In the genomic region with DNA sequence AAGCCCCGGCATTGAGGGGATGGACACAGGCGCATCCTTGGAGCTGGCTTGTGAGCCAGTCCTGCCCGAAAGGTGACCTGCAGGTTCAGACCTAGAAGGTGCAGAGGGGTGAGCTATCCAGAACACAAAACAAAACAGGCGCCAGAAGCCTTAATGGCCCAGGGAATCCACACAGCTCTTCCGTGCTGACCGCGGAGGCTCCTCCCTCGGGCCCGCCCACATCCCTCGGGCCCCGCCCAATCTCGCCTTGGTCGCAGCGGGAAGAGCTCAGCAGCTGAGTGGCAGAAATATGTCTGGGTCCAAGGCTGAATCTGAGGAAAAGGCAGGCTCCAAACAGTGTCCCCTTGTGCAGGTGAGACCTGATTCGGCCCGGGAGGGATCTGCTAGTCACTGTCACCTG, we compare ENCODE assay signal across 8 mouse cellular contexts. TPM values are rescaled to one million over a fixed set of nuclear protein-coding genes. Genes with fewer than 3 reads are reported as not detected.
A peak's percentile ranks its signal among the peaks of the same experiment; 100 is the strongest.
DNase-seq lines count a peak whose midpoint lies in the region; ATAC-seq lines count a peak whose summit lies in the region.

No protein-coding gene starts in this region.

- intact Hi-C loops in heart, postnatal 10 days (cut with DNase I): loop anchor here (5.0 kb wide), 1 partner anchor 37 kb away; the partner anchor contains the start of gene Mfap1b

- peaks cover 32% of the 10 kb centered on the region for H3K36me3 ChIP-seq in forebrain, embryonic 13.5 days (ENCODE audit: poor library complexity, severe bottlenecking)
- no peaks in the 10 kb centered on the region for H3K36me3 ChIP-seq in neural tube, embryonic 14.5 days (ENCODE audit: control insufficient read depth, insufficient read depth, low read length)

- H3K27me3 ChIP-seq in forebrain, embryonic 13.5 days: no peaks in the 10 kb centered on the region
- H3K27me3 ChIP-seq in neural tube, embryonic 14.5 days (ENCODE audit: control insufficient read depth, insufficient read depth, low read length): no peaks in the 10 kb centered on the region

- peaks cover 23% of the 10 kb centered on the region for H3K4me1 ChIP-seq in forebrain, embryonic 13.5 days
- peaks cover 13% of the 10 kb centered on the region; the same call in 1 of the 2 replicates for H3K4me1 ChIP-seq in neural tube, embryonic 14.5 days (ENCODE audit: control insufficient read depth, insufficient read depth, low read length)

- 22% methylated on average over 16 of the region's 16 CpGs for whole genome bisulfite sequencing in forebrain, embryonic 13.5 days
- 12% methylated on average over 16 of the region's 16 CpGs for WGBS in large intestine, adult 2 months
- 24% methylated on average over 16 of the region's 16 CpGs for WGBS in neural tube, embryonic 14.5 days

- peak overlapping the region; percentile 33 for H3K4me3 ChIP-seq in forebrain, embryonic 13.5 days
- peak overlapping the region; percentile 27 for H3K4me3 ChIP-seq in neural tube, embryonic 14.5 days (ENCODE audit: low read depth, low read length)

- H3K4me2 ChIP-seq in forebrain, embryonic 13.5 days: peak overlapping the region; percentile 53
- peak overlapping the region; percentile 42 for H3K4me2 ChIP-seq in neural tube, embryonic 14.5 days (ENCODE audit: low read depth, low read length)

- no peaks in the 10 kb centered on the region for H3K9me3 ChIP-seq in forebrain, embryonic 13.5 days (replicated peaks)
- H3K9me3 ChIP-seq in neural tube, embryonic 14.5 days (ENCODE audit: control insufficient read depth, low read length): no peaks in the 10 kb centered on the region

- peak; percentile 57 for DNase-seq in CD4-positive helper T cell, adult 2 months (ENCODE audit: low read depth, low spot score)
- peak; percentile 68 for DNase-seq in c-Kit-negative CD71-positive TER-119-positive erythroid progenitor cells, embryonic 14.5 days (ENCODE audit: low read depth, low spot score)
- DNase-seq in heart, postnatal 10 days: peak; percentile 48 to 66
- peak; percentile 52 for DNase-seq in large intestine, adult 2 months (ENCODE audit: low read depth, low spot score)
- peak; percentile 79 to 82 for DNase-seq in lung, adult 18-20 months
- DNase-seq in testis, postnatal 10 days (ENCODE audit: low spot score): peak; percentile 89

- H3K27ac ChIP-seq in forebrain, embryonic 13.5 days: no peak overlapping the region
- H3K27ac ChIP-seq in neural tube, embryonic 14.5 days (ENCODE audit: low read depth, low read length): no peak overlapping the region

- peak overlapping the region; percentile 43; the same call in 1 of the 2 replicates for H3K9ac ChIP-seq in forebrain, embryonic 13.5 days
- peak overlapping the region; percentile 37; the same call in 1 of the 2 replicates for H3K9ac ChIP-seq in neural tube, embryonic 14.5 days (replicated peaks; ENCODE audit: low read depth, low read length)

- peak; percentile 67 for ATAC-seq in forebrain, embryonic 13.5 days
- no peak for ATAC-seq in neural tube, embryonic 14.5 days (ENCODE audit: low read depth)

RNA-seq across cellular contexts. Expression of gene Wdr76, which starts 3.1 kb away (rescaled TPM):
- polyA plus RNA-seq in forebrain, embryonic 13.5 days (2015; fragmentation: Nextera tagmentation; extraction: Ambion mirVana): 11.6 and 13.5 TPM in 2 replicates
- total RNA-seq in heart, postnatal 10 days (2021): 1 to 10 TPM; 6.2 to 8.3 TPM
- polyA plus RNA-seq in large intestine, adult 2 months (2012; rRNA removed): 3.7 and 4.9 TPM in 2 replicates
- polyA plus RNA-seq in neural tube, embryonic 14.5 days (2014; fragmentation: Nextera tagmentation; extraction: Ambion mirVana): 4.0 and 4.2 TPM in 2 replicates

RNA-seq across cellular contexts. Expression of gene Mfap1a, which starts 3.1 kb away (rescaled TPM):
- 33.4 and 35.1 TPM in 2 replicates for polyA plus RNA-seq in forebrain, embryonic 13.5 days (2015; fragmentation: Nextera tagmentation; extraction: Ambion mirVana)
- total RNA-seq in heart, postnatal 10 days (2021): 10 to 100 TPM; 27.2 to 28.1 TPM
- polyA plus RNA-seq in large intestine, adult 2 months (2012; rRNA removed): 2.9 TPM in 2 replicates
- 28.3 and 33.0 TPM in 2 replicates for polyA plus RNA-seq in neural tube, embryonic 14.5 days (2014; fragmentation: Nextera tagmentation; extraction: Ambion mirVana)

RNA-seq across cellular contexts. Expression of gene Mfap1b, which starts 35.7 kb away (rescaled TPM):
- polyA plus RNA-seq in forebrain, embryonic 13.5 days (2015; fragmentation: Nextera tagmentation; extraction: Ambion mirVana): 70.7 and 71.7 TPM in 2 replicates
- 10 to 100 TPM; 25.4 to 28.7 TPM for total RNA-seq in heart, postnatal 10 days (2021)
- polyA plus RNA-seq in large intestine, adult 2 months (2012; rRNA removed): 2.4 and 2.9 TPM in 2 replicates
- 77.1 and 79.2 TPM in 2 replicates for polyA plus RNA-seq in neural tube, embryonic 14.5 days (2014; fragmentation: Nextera tagmentation; extraction: Ambion mirVana)

RNA-seq across cellular contexts. Expression of gene Serinc4, which starts 53.0 kb away (rescaled TPM):
- polyA plus RNA-seq in forebrain, embryonic 13.5 days (2015; fragmentation: Nextera tagmentation; extraction: Ambion mirVana): 0.90 and 0.92 TPM in 2 replicates
- total RNA-seq in heart, postnatal 10 days (2021): not detected
- 0.16 and 0.30 TPM in 2 replicates for polyA plus RNA-seq in large intestine, adult 2 months (2012; rRNA removed)
- polyA plus RNA-seq in neural tube, embryonic 14.5 days (2014; fragmentation: Nextera tagmentation; extraction: Ambion mirVana): 0.95 and 1.7 TPM in 2 replicates

RNA-seq across cellular contexts. Expression of gene Hypk, which starts 56.5 kb away (rescaled TPM):
- polyA plus RNA-seq in forebrain, embryonic 13.5 days (2015; fragmentation: Nextera tagmentation; extraction: Ambion mirVana): 115 and 122 TPM in 2 replicates
- 10 to 100 TPM; 22.1 to 23.2 TPM for total RNA-seq in heart, postnatal 10 days (2021)
- 6.8 and 7.5 TPM in 2 replicates for polyA plus RNA-seq in large intestine, adult 2 months (2012; rRNA removed)
- polyA plus RNA-seq in neural tube, embryonic 14.5 days (2014; fragmentation: Nextera tagmentation; extraction: Ambion mirVana): 89.1 and 105 TPM in 2 replicates

Comparison
In these comparisons a context has a peak if more than half of its experiments do, and no peak if none do; other contexts are left out.
1. RNA of gene Mfap1b, which starts 35.7 kb away (polyA plus RNA-seq): 77.1 to 79.2 TPM in neural tube, embryonic 14.5 days and 70.7 to 71.7 TPM in forebrain, embryonic 13.5 days; 2.4 to 2.9 TPM in large intestine, adult 2 months; every median in the first group is over 10 times any median in the second.
2. Peak in every context shown above with its lines, with median percentiles within 50 percentile points of each other: DNase-seq.